Mouse (Mus musculus) naive thymus-derived CD4-positive, alpha-beta T cell, adult 2 months (primary cell): ENCODE measurements around the gene Atxn1l.

Source experiments
- DNase-seq: peaks from one replicate; pipeline ENCODE4 v3.0.0-alpha.2; 2011; ENCODE audit warnings: low read depth

Gene Atxn1l

GRCm38 (mm10) chr8:109731012-109731411 lies 6.5 kb downstream of the Atxn1l start:
- no peak for DNase-seq

DNA sequence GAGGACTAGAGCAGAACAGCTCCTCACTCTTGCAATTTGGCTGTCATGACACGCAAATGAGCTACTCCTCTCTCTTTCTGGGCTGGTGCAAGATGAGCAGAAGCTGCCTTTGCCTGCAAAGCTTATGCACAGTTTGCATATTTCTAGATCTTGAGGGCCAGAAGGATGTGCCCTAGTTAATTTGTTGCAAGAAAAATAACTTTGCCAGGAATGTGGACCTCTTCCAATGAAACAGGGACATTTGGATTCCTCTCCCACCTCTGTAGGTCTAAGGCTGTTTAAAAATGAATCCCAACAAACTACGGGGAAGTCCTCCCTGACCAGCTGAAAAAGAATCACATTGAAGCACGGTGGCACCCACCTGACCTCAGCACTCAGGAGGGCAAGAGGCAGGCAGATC lies 12.4 kb downstream of the Atxn1l start:
- no peak for DNase-seq

DNA sequence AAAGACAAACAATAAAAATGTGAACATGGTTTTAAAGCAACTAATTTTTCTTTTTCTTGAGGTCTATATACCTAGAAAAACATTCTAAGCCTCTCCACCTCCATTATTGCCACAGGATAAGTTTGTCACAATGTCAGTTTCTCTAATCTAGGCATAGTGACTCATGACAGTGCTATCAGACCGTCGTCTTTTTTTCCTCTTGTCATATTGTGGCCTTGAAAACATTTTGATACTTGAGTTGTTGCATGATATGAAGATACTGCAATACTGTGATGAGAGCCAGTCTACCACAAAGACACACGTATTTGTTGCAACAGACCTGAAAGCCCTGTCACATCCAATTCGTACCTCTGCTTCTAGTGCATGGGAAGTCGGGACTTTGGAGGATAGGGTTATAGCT lies 22.6 kb downstream of the Atxn1l start:
- DNase-seq, result no peak

- DNase-seq, result no peak
Measured at GRCm38 (mm10) chr8:109712521-109712920, 25.0 kb downstream of the Atxn1l start.

GRCm38 (mm10) chr8:109707921-109708320 lies 29.6 kb downstream of the Atxn1l start:
- DNase-seq, result peak; percentile 77

DNA sequence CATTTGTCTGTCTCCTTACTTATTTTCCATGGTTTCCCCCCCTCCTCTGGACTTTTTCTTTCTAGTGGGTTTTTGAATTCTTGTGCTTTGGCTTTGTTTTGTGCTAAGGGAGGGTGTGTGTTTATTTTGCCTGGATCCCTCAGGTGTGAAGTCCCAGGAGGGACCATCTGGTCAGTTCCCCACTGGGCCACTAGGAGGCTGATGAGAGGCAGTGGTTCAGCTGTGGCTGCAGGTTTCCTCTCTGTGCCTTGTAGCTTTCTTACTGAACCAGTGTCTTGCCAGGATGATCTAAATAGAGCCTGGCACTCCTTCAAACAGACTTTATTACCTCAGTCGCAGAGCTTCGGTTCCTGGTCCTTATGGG lies 30.7 kb downstream of the Atxn1l start:
- DNase-seq, result peak; percentile 88

GRCm38 (mm10) chr8:109706076-109706873 lies 31.3 kb downstream of the Atxn1l start:
- peak; percentile 42 for DNase-seq

GRCm38 (mm10) chr8:109705320-109706075 lies 32.0 kb downstream of the Atxn1l start, which contains the start of gene Zfp821:
TSS of gene Zfp821 (plus strand) at chr8:109705546.
- peak; percentile 88 for DNase-seq

GRCm38 (mm10) chr8:109704565-109705319 lies 32.8 kb downstream of the Atxn1l start:
- DNase-seq, result no peak

DNA sequence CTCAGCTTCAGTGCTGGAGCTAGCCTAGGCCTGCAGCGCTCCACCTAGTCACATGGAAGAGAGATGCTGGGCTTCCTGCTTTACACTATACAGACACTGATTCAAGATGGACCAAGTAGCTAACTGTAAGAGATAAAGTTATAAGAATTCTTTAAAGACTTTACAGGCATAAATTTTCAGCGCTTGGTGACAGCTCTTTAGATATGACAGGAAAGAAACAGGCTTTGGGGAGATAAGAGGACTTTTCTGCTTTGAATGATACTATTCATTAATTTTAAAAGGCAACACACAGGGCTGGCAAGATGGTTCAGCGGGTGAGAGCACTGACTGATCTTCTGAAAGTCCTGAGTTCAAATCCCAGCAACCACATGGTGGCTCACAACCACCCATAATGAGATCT lies 39.1 kb downstream of the Atxn1l start:
- DNase-seq, result no peak

DNA sequence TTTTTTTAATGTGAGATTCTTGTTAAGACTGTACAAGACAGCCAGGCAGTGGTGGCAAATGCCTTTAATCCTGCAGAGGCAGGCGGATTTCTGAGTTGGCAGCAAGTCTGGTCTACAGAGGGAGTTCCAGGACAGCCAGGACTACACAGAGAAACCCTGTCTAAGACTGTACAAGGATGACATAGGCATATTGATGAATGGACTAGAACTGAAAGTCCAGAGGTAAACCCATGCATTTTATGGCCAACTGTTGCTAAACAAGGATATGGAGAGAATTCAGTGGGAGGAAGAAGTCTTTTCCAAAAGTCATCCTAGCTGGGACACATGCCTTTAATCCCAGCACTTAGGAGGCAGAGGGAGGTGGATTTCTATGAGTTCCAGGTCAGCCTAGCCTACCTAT lies 39.8 kb downstream of the Atxn1l start:
- no peak for DNase-seq

DNA sequence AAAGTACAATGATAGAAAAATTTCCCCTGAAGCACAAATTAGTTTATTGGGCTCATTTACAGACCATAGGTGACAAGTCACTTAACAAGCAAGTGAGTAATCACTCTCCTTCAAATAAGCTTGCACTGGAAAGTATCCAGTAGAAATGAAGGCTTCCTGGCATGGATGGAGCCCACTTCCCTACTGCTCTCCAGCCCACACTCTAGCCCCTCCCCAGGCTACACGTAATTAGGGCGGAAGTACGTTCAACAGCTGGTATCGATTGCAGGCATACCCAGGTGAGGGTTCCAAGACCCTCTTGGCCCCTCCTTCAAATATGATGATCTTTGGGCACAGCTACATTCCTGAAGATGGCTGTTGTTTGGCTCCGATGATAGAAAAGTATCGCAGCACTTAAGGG lies 43.4 kb downstream of the Atxn1l start:
- no peak for DNase-seq

GRCm38 (mm10) chr8:109693146-109693900 lies 44.2 kb downstream of the Atxn1l start, which contains the start of gene Ist1:
TSS of gene Ist1 (minus strand) at chr8:109693260.
- peak; percentile 100 for DNase-seq

DNA sequence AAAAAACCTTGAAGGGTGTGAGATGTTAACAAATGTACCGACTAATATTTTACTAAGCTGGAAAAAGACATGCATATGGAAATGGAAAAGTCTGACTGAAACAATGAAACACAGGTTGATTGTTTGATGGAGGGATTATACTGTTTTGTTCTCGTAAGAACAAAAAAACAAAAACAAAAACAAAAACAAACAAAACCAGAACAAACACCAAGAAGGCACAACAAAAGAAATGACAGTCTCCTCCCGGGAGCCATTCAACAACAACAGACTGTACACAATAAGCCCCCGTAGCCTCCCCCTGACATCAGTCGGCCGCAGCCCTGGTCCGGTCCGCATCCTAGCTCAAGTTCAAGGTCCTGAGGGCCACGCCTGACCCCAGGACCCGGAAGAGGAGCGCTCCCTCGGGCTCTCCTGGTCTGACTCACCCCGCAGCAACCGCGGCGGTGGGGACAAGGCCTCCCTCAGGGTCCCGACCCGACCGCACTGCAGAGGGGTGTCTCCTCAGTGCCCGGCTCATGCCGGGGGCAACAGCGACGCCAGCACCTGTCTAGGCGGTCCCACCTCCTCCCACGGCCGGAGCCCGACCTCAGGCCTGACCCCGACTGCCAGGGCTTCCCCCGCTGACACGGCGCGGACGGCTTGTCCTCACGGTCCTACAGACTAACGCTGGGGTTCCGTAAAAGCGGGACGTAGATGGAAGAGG lies 44.9 kb downstream of the Atxn1l start:
- no peak for DNase-seq

DNA sequence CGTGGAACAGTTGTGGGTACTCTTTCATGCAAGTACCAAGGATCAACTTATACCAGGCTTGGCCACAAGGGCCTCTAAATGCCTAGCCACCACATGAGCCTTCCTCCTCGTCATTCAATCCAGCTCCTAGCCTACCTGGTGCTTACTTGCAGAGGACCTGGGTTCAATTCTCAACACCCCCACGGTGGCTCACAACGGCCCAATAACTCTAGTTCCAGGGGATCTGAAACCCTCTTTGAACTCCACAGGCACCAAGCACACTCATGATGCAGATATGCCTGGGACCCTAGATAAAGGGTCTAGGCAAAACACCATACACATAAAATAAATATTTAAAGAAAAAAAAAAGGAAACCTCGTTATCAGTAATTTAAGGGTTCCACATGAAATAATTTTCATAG lies 45.8 kb downstream of the Atxn1l start:
- DNase-seq, result peak; percentile 62

- no peak for DNase-seq
Measured at GRCm38 (mm10) chr8:109687248-109687647, 50.3 kb downstream of the Atxn1l start.

- DNase-seq, result no peak
Measured at GRCm38 (mm10) chr8:109682120-109682519, 55.4 kb downstream of the Atxn1l start.

DNA sequence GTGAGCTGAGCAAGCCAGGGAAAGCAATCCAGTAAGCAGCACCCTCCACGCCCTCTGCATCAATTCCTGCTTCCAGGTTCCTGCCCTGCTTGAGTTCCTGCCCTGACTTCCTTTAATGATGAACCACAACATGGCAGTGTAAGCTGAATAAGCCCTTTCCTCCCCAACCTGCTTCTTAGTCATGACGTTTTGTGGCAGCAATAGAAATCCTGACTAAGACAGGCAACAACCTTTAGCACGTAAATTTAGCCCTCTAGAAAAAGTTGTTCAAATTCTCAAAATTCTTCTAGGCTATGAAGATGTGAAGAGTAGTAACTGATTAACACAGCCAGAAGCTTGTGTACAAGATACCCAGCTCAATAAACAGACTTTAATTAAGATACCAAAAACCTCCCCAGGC lies 56.0 kb downstream of the Atxn1l start:
- DNase-seq, result no peak
